Mouse (Mus musculus): ENCODE measurements around the gene Kdelr1.
A peak's percentile ranks its signal among the peaks of the same experiment; 100 is the strongest.

The Kdelr1 gene

DNA sequence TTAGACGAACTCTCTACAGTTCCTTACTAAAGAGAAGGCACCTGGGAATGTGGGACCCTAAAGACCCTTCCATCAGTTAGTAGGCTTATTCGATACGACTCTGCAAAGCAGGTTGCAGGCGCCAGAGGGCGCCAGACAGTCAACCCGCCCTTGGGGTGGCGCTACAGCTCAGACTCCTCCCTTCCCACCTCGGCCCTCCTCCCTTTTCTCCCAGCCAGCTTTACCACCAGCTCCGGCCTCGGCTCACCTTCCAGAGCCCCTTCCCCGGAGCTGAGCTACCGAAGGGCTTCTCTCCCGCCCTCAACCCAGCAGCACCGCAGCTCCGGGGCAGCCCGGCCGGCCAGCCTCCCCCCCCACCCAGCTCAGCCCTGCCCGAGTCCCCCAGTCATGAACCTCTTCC lies at the start of gene Kdelr1:
TSS of gene Kdelr1 (plus strand) at position 149 of the 400 bp plus-strand sequence.
- DNase-seq = peak; percentile 92 to 94

DNA sequence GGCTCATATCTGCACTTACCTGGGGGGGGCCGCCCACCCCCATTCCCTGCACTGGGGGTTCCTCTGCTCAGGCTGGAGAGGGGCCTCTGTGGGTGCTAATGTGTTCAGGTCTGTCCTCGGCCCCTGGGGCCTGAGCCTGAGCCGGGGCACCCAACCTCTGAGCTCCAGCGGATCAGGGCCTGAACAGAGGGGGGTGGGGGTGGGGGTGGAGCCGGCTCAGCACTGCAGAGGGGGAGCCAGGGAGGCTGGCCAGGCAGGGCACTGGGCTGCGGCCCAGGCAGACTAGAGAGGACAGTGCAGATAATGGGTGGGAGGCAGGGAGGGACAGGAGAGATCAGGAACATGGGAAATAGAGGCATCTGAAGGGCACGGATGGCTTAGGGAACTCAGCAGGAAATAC lies 48.0 kb upstream of the Kdelr1 start, which contains the start of gene Kcnj14:
TSS of gene Kcnj14 (minus strand) at position 185 of the 400 bp plus-strand sequence.
- DNase-seq = no peak

DNA sequence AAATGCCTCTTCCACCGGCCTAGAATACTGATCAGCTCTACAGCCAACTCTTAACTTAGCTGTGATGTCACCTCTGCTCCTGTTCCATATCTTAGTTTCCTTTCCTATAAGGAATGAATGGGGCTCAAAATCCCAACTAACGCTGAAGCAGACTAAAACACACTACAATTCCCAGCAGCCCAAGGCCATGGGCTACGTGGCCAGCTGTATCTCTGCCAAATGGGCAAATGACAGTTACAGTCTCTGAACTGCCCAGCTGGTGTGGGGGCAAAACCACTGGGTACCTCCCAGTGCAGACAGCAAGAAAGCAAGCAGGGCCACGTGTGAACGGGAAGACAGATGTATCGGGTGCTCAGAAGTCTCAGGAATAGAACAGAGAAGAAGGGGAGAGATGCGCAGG lies 45.9 kb upstream of the Kdelr1 start:
- DNase-seq = no peak

DNA sequence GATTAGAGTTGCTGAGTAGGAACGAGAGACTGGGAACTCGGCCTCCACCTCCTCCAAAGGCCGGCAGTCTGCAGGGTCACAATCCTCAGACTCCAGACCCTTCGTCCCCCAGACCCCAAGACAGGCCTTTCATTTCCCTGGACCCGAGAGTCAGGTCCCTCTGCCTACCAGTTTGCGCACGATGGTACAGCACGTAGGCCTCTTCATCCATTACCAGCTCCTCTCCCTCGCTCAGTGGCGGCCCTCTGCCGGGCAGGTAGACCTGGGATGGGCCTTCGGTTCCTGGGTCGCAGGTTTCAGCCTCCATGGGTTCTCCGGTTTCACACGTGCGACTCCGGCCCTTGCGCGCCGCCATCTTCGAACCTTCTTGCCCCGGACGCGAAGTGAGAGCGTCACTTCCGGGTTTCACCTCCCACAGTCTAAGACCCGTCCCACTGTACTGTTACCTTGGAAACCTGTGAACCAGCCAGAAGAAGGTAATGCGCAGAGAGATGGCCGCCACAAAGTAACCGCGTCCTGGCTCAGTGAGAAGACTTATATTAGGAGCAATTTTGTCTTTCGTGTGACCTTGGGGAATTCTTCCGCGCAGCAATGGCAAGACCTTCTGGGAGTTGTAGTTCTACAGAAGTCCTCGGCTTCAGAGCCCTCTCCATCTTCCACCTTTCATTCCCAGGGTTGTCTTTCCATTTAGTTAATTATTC lies 42.0 kb upstream of the Kdelr1 start, which contains the start of gene Grwd1:
TSS of gene Grwd1 (minus strand) at position 518 of the 701 bp plus-strand sequence.
- peak; percentile 88 to 89 for DNase-seq

DNA sequence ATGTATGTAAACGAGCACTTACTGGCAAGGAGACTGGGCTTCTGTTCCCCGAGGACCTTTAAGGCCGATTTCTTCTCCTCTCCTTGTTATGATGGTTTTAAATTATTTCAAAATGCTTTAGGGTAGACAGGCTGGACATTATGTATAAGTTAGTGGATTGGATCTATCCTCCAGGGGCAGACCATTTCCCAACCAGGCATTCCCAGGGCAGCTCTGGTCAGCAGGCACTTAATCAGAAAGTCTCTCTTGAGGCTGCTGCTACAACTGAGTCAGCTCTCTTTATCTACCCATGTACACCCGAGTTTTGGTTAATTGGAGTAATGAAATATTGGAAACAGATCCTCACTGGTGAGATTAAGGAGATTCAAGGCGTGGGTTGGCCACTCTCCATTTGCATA lies 41.4 kb upstream of the Kdelr1 start:
- DNase-seq = no peak

DNA sequence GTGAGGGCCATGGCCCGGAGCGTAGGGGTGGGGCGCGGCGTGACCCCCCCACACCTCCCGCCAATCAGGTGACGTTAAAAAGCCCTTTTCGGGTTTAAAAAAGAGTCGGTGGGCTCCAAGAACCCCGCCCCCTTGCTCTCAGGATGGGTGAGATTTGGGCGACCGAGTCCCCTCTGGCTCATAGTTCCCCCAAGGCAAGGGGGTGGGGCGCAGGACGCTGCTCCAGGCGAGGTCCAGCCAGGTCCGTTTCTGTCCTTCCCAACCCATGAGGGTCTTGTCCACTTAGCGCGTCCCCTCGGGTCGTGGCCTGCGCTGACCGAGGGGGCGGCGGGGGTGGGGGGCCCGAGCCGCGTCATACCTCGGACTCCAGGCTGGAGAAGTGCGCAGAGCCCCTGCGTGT lies 40.1 kb upstream of the Kdelr1 start:
- peak in 1 of 2 experiments; percentile 24 for DNase-seq

DNA sequence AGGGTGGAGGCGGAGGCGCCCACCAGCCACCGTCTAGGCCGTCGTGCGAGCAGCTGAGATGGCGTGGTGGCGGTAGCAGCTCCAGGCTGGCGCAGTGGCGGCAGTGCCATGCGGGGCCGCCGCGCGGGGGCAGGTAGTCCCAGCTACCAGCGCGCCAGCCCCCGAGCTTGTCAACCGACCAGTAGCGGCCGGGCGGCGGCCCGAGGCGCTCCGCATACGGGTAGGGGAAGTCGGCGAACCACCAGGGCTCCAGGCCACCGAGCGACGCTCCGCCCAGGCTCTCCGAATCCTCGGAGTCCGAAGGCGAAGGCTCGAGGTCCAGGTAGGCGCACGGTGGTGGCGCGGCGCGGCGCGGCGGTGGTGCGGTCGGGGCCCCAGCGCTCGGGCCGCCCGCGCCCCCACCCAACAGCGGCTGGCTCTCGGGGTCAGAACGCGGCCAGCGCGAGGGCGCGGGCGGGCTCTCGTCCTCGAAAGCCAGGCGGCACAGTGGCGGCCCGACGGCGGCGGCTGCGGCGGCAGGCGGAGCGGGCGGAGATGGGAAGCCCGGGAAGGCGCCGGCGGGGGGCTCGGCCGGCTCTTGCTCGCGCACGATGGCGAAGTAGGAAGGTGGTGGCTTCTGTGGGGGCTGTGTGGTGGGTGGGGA lies 39.3 kb upstream of the Kdelr1 start:
- DNase-seq = peak in 1 of 2 experiments; percentile 27

DNA sequence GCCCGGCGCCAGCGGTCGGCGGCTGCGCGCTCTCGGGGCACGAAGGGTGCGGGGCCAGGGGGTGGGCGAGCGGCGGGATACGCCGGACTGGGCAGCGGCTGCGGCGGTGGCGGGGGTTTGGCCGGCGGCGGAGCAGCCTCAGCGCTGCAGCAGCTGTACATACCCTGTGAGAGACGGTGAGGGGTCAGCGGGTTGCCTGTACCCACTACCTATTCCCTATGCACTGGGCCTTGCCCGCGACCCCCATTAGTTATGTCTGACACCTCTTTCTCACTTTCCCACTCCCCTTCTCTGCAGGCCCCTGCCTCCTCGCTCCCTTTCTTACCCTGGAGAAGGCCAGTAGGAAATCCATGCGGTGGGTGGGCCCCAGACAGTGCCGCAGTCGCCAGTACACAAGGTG lies 38.6 kb upstream of the Kdelr1 start:
- no peak for DNase-seq

DNA sequence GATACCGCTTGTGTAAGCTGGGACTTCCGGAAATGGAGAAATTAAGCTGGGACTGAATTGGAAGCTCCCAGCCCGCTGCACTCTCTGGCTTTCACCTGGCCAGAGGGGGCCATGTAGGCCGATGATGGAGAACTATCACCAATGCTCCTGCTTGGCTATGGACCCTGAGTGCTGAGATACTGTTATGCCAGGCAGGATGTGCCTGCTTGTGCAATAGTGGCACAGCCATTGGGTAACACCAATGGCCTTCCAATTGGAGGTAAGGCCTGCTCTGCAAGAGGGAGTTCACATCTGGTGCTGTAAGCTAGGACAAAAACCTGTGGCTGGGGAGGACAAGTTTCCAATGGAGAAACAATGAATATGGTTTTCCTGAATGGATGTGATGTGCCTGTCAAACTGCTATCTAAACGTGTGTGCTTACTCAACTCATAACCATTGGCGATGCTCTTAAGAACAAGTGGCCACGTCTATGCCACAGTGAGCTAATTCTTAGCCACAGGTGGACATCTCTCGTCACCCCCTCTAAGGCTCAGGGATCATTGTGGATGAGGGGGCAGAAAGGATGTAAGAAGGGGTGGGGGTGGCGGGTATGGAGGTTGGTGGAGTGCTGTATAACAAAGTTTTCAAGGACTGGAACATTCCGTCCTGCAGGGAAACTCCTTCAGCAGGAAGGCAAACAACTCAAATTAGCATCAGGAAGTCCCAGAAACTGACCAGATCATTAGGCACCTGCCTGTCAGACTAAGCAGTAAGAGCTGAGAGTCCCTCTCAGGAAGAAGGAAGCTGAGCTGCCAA lies 29.4 kb upstream of the Kdelr1 start:
- no peak for DNase-seq

DNA sequence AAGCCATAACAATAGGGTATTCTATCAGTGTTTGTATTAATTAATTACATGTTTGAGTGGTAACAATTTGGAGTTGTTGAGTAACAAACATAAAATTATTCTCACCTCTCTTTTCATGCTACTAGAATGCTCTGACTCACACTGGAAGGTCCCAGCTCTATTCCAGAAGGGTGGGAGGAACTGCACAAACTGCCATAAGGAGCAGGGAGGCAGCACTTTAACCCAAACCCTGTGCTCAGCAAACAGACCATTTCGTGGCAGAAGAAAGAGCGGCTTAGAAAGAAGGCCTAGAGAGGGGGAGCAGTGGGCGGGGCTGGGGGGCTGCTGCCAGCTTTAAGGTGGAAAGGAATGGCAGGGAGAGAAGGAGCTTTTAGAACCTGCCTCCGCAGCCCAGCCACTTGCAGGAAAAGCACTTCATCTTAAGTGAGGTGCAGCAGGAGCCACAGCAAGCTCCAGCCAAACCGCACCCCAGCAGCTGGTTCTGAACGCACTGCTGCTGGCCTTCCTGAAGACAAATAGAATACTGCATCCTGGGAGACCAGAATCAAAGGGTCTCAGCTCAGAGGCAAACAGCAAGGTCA lies 24.0 kb upstream of the Kdelr1 start:
- no peak for DNase-seq

DNA sequence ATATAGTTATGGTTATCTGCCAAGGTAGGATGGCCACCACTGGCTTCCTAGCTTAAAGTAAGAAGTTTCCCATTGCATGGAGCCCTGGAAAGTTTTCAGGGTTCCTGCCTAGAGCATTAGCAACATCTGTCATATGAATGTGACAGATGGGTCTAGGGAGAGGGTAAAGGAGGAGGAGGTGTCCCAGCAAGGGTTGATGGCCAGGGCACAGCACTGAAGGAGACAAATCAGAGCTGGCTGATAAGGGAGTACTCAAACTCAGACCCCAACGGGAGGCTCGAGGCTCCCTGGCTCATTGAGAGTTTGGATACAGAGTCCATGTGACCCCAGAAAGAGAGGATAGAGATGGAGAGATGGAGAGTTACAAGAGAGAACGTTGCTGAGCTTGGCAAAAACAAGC lies 21.9 kb upstream of the Kdelr1 start:
- no peak for DNase-seq

DNA sequence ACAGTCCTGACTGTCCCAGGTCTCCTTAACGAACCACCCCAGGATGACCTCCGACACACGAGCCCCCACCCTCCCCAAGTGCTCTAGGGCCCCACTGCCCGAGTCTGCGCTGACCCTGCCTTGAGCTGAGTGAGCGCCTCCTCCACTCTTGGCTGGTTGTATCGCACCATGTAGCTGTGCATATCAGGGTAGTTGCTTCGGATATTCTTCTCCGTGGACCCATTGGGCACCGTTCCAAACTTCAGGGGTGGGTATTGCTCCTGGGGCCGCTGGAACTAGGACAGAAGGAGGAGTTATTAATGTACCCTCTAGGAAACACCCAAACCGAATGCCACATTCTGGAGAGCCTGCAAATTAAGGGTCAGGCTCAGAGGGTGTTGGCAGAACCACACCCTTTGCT lies 19.5 kb upstream of the Kdelr1 start:
- DNase-seq = no peak

DNA sequence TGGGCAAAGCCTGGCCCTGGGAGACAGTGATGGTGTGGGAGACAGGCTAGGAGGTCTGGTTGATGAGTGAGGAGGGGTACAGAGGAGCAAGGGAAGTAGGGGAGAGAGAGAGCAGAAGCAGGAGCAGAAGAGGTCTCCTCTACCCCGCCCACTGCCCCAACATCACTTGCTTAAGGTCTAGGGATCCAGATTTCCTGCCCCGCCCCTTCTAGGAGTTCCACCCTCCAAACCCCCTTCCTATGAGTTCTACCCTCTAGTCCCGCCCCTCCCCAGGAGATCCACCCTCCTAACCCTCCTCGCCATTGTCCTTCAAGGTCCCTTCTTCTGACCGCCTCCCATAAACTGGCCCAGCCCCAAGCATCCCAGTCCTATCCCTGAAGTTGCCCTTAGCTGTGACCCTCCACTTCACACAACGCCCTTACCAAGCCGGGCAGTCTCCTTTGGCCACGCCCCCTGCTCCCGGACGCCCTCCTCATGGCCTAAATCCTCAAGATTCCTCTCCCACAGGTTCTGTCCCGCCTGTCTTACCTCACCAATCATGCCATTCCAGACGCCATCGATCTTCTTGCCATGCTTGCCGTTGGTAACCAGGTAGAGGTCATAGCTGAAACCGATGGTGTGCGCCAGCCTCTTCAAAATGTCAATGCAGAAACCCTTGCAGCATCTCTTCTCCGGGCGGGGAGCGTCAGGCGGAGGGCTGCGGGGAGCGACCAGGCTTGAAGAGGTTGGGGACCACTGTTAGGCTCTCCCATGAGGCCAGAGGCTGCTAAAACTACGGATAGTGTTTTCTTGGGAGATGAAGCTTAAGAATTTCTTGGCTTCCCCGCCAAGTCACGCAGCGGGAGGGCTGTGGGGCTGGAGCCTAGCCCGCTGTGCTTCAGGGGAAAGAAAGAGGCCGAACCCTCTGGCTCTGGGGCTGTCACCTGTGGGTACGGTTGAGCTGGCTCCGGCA lies 15.3 kb upstream of the Kdelr1 start:
- peak; percentile 71 to 72 for DNase-seq

DNA sequence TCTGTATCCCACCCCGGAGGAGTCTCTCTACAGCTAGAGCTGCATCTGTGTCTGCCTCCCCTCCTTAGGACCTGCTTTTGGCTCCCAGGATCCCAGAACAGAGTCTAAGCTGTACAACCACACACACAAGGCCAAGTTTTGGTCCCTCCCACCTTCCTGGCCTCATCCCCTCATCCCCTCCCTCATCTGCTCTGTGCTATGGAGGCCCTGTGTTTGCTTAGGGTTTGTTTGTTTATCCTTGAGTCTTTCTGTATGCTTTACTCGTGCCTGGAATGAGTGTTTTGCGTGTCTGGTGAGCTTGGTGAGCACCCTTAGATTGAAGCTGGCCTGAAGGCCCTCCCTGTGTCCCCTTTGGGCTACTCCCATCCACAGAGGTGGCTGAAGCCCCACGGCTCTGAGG lies 13.6 kb upstream of the Kdelr1 start:
- no peak for DNase-seq

DNA sequence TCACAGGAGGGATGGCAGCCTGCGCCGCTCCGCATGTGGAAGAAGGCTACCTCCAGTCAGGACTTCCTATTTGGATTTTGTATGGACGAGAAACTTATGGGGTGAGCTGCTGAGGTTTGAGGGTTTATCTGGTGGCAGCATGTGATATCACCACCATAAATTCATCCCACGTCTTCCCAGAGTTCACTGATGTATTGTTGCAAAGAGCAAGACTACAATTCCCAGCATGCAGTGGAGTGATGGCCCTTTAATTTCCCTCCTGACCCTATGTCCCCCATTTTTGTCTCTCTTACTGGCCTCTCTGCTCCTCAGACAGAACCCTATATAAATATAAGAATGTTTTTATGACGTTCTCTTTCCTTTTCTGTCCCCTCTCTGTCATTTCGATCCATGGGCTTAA lies 9.8 kb upstream of the Kdelr1 start:
- no peak for DNase-seq

DNA sequence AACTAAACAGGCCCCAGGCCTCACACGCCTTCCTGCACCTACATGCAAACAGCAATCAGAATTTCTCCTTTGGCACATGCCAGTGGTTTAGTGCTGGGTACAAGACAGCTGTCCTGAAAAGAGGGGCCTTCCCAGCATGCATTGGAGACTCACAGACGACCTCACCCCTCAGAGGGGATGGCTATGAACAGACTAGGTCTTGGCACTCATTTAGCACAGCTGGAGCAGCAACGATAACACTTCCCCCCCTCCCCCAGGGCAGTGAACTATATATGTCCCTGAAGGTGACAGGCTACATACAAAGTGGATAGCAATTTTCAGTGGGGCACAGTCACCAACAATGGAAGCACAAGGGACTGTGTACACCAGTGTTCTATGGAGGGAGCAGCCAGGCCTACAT lies 8.1 kb upstream of the Kdelr1 start:
- DNase-seq = no peak

DNA sequence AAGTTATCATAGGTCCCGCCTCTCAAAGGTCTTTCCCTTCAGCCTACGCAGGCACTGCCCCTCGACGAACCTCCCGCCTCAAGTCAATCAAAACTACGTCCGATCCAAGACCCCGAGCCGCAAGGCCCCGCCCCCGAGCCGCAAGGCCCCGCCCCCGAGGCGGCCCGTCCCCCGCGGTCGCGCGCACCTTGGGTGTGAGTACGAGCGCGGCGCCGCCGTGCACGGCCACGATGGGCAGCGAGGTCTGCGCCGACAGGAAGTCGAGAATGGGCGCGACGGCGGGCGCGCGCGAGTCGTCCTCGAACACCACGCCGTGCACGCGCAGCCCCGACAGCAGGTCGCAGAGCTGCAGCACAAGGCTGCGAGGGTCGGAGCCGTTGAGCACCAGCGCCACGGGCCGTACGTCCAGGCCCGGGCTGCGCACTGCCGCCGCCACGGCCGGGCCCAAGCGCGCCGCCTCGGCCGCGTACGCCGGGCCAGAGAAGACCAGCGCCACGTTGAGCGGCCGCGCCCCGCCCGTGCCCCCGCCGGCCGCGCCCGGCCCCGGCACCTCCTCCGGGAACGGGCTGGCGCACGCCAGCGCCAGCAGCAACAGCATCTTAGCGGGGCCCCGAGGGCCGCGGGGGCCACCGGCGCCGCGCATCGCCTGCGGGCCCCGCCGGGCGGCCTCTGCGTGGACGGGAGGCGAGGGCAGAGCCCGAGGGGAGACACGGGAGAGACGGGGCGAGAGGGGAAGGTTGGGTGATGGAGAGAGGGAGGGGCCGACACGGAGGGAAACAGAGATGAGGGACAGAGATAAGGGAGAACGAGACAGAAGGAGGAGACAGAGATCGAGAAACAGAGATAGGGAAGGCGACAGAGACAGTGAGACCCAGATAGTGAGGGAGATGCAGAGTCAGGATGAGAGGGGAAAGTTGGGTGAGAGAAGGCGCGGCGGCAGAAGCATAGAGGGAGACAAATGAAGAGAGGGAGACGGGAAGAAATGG lies 6.4 kb upstream of the Kdelr1 start:
- peak; percentile 76 to 88 for DNase-seq

DNA sequence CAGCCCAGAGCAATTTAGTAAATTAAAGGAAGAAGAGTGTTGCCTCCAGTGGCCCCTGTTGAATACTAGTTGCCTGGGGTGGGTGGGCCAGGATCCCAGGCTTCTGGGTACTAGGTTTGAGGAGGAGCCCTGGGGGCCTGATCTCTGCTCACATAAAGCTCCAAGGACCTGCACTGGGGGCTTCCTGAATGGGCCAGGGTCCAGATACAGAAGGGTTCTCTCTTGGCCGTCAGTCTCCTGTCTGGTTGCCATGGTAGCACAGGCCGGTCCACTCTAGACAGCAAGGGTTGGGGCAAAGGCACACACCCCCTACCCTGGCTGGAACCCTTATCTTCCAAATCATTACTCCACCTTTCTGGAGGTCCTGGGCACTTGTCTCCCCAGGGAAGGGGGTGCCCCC lies 4.7 kb upstream of the Kdelr1 start:
- no peak for DNase-seq

DNA sequence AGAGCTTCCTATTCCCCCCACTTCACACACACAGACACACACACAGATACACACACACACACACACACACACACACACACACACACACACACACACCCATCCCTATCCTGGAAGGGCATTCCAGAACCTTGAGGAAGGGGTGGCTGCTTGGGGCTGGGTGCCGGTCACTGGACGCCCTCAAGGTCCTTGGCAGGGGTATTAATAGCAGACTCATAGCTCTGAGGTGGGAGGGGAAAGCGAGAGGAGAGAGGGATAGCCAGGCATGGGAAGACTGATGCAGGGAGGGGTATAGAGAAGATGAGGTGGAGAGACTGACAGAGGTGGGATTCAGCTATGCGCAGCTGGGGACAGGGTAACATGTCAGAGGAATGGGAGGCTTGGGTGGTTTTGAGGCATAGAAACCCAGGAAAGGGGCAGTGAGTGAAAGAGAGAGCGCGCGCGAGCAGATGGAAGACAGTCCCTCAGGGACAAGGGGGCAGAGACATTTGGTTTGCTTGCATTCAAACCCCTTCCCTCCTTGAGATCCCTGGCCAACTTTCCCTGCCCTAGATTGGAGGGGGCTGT lies 3.4 kb upstream of the Kdelr1 start:
- no peak for DNase-seq

DNA sequence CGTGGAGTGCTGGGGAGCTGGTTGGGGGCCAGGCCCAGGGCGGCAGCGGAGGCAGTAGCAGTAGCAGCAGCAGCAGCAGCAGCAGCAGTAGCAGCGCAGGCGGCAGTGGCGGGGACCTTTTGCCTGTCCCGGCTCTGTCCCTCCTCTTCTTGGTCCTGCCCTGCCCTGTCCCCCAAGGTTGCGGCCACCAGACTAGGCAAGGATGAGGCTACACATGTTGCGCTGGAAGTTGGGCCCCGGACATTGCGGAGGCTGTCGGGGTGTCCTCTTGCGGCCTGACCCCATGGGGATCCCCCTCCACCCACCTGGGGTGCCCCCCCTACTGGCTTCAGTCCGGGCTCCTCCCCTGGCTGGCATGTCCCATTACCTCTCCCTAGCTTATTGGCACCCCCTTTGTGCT lies 2.8 kb upstream of the Kdelr1 start:
- peak in 1 of 2 experiments; percentile 31 for DNase-seq
